ENCODE assay signal across 10 mouse cellular contexts in the genomic region with DNA sequence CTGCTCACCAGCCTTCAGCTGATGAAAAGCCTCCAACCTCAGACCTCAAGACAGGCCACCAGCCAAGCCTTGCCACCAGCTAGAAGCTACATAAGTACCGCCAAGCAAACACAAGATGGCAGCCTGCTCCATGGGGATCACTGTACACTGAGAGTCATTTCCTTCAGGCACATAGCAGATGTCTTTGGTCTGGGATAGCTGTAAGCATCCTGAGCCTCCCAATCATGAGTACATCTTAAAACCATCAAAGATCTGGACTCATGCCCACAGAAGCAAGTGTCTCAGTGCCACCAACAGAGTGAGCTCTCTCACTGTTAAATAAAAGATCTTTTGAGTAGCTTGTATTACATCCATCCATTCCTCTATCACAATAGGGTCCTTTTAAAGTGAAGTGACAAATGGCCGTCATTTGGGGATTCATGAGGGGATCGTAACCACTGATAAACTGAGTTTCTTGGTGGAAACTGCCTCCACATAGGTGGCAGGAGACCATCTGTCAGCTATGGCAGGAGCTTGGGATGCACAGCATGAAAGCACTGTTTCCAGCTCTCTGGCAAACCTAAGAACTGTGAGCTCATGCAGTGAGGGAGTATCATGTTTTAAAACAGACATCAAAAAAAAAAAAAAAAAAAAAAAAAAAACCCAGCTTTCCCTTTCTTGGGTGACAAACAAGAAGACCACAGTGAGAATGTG.
DNase-seq lines count a peak whose midpoint lies in the region; ATAC-seq and TF ChIP-seq lines count a peak whose summit lies in the region.
"Had no signal": no experiment of that assay in that cellular context is flagged by ENCODE, and none has a peak within 500 bp of the region (broad histone marks: within the 10 kb centered on the region; RNA-seq: fewer than 3 reads in every experiment).

No protein-coding gene starts in this region.

- H3K36me3 ChIP-seq in heart, adult 2 months (ENCODE audit: control insufficient read depth, insufficient read depth, low read length), result no peaks in the 10 kb centered on the region
- H3K36me3 ChIP-seq in heart, embryonic 10.5 days, result peaks cover 38% of the 10 kb centered on the region
- peaks cover 26% of the 10 kb centered on the region for H3K36me3 ChIP-seq in forebrain, postnatal 0 days (ENCODE audit: insufficient read depth)
- peaks cover 22% of the 10 kb centered on the region for H3K36me3 ChIP-seq in midbrain, postnatal 0 days (ENCODE audit: insufficient read depth, low read length)

- intact Hi-C loops in heart, adult 2 months (cut with DNase I), result no loop called here

- peak; percentile 18; the same call in 1 of the 2 replicates for TF ChIP-seq CTCF in heart, adult 2 months (IDR thresholded peaks at IDR 0.05)
- TF ChIP-seq CTCF in brain, embryonic 14.5 days (IDR thresholded peaks at IDR 0.05; ENCODE audit: borderline replicate concordance, extremely low read depth, insufficient read depth, insufficient read length), result peak; percentile 33; the same call in 1 of the 2 replicates
- TF ChIP-seq CTCF in forebrain, postnatal 0 days (IDR thresholded peaks at IDR 0.05; ENCODE audit: low read depth), result peak; percentile 56
- peak; percentile 53 for TF ChIP-seq CTCF in midbrain, postnatal 0 days (IDR thresholded peaks at IDR 0.05)

- DNase-seq in heart, adult 2 months, result no peak
- DNase-seq in heart, embryonic 10.5 days (ENCODE audit: low spot score), result no peak
- peak; percentile 81 for DNase-seq in brain, embryonic 14.5 days (ENCODE audit: low read depth)
- peak; percentile 77 for DNase-seq in forebrain, postnatal 0 days
- DNase-seq in midbrain, postnatal 0 days (ENCODE audit: low spot score), result peak; percentile 81
- no peak for DNase-seq in adrenal gland, adult 2 months
- DNase-seq in adrenal gland, postnatal 36 days, result no peak
- no peak for DNase-seq in heart, adult 18-20 months
- DNase-seq: spleen, adult 18-20 months had no signal

- no peak for TF ChIP-seq POLR2A in heart, adult 2 months (IDR thresholded peaks at IDR 0.05; ENCODE audit: insufficient read depth, low read depth, low read length)
- TF ChIP-seq POLR2A in brain, embryonic 14.5 days (IDR thresholded peaks at IDR 0.05; ENCODE audit: borderline replicate concordance, extremely low read depth, insufficient read depth, insufficient read length, poor library complexity, severe bottlenecking), result no peak

- H3K4me1 ChIP-seq in heart, adult 2 months (ENCODE audit: control insufficient read depth, insufficient read depth, low read length), result 0 out of 2 replicates have a peak, but pooled peaks cover 1% of the 10 kb centered on the region
- H3K4me1 ChIP-seq in heart, embryonic 10.5 days, result peaks cover 14% of the 10 kb centered on the region; the same call in 1 of the 2 replicates
- peaks cover 9% of the 10 kb centered on the region for H3K4me1 ChIP-seq in forebrain, postnatal 0 days (ENCODE audit: insufficient read depth)
- peaks cover 9% of the 10 kb centered on the region; the same call in 1 of the 2 replicates for H3K4me1 ChIP-seq in midbrain, postnatal 0 days (ENCODE audit: insufficient read depth, low read length)

- 97% methylated on average over 3 of the region's 3 CpGs for WGBS in heart, adult 2 months
- 79% methylated on average over 3 of the region's 3 CpGs for WGBS in heart, embryonic 10.5 days
- WGBS in forebrain, postnatal 0 days, result 44% methylated on average over 3 of the region's 3 CpGs
- 76% methylated on average over 3 of the region's 3 CpGs for WGBS in midbrain, postnatal 0 days

- H3K79me2 ChIP-seq in heart, adult 2 months (replicated peaks; ENCODE audit: control insufficient read depth, insufficient read depth, low read length), result no peaks in the 10 kb centered on the region

- no peak overlapping the region for H3K4me2 ChIP-seq in forebrain, postnatal 0 days (ENCODE audit: low read depth)
- no peak overlapping the region for H3K4me2 ChIP-seq in midbrain, postnatal 0 days (ENCODE audit: low read depth, low read length, poor library complexity, severe bottlenecking)

- no peaks in the 10 kb centered on the region for H3K9me3 ChIP-seq in heart, embryonic 10.5 days
- no peaks in the 10 kb centered on the region for H3K9me3 ChIP-seq in forebrain, postnatal 0 days (ENCODE audit: low read length)
- no peaks in the 10 kb centered on the region for H3K9me3 ChIP-seq in midbrain, postnatal 0 days (ENCODE audit: low read length)

- no peak overlapping the region for H3K9ac ChIP-seq in heart, adult 2 months (ENCODE audit: low read depth, low read length)
- no peak overlapping the region for H3K9ac ChIP-seq in forebrain, postnatal 0 days
- no peak overlapping the region for H3K9ac ChIP-seq in midbrain, postnatal 0 days (replicated peaks; ENCODE audit: low read length, poor library complexity, severe bottlenecking)

- H3K27me3 ChIP-seq in heart, adult 2 months (ENCODE audit: control insufficient read depth, insufficient read depth, low read length), result no peaks in the 10 kb centered on the region
- H3K27me3 ChIP-seq in heart, embryonic 10.5 days (ENCODE audit: insufficient read depth, poor library complexity, severe bottlenecking), result no peaks in the 10 kb centered on the region
- no peaks in the 10 kb centered on the region for H3K27me3 ChIP-seq in forebrain, postnatal 0 days (ENCODE audit: insufficient read depth, low read length)
- H3K27me3 ChIP-seq in midbrain, postnatal 0 days (ENCODE audit: insufficient read depth, low read length), result no peaks in the 10 kb centered on the region

- peak; percentile 90 for ATAC-seq in forebrain, postnatal 0 days
- ATAC-seq in midbrain, postnatal 0 days (ENCODE audit: low FRiP score), result peak; percentile 53; the same call in 1 of the 2 replicates

- TF ChIP-seq EP300 in heart, adult 2 months (IDR thresholded peaks at IDR 0.05; ENCODE audit: insufficient read depth, low read depth, low read length), result no peak

- H3K27ac ChIP-seq in heart, adult 2 months, result no peak overlapping the region
- no peak overlapping the region for H3K27ac ChIP-seq in heart, embryonic 10.5 days
- peak overlapping the region; percentile 40; the same call in 1 of the 2 replicates for H3K27ac ChIP-seq in forebrain, postnatal 0 days (ENCODE audit: low read depth, low read length)
- no peak overlapping the region for H3K27ac ChIP-seq in midbrain, postnatal 0 days (ENCODE audit: low read depth, low read length)
- H3K27ac ChIP-seq: macrophage had no signal

- no peak overlapping the region for H3K4me3 ChIP-seq in heart, adult 2 months
- no peak overlapping the region for H3K4me3 ChIP-seq in heart, embryonic 10.5 days
- H3K4me3 ChIP-seq in forebrain, postnatal 0 days (ENCODE audit: low read depth, low read length), result no peak overlapping the region
- no peak overlapping the region for H3K4me3 ChIP-seq in midbrain, postnatal 0 days (ENCODE audit: low read depth, low read length)

Comparison
In these comparisons a context has a peak if more than half of its experiments do, and no peak if none do; other contexts are left out.
1. DNase-seq: peak in brain, embryonic 14.5 days (single experiment), forebrain, postnatal 0 days (single experiment) and midbrain, postnatal 0 days (single experiment); none in heart, adult 2 months (0 of 2), heart, embryonic 10.5 days (single experiment), adrenal gland, adult 2 months (single experiment), adrenal gland, postnatal 36 days (0 of 2) and heart, adult 18-20 months (0 of 2).
2. Peak in every context shown above with its lines, with median percentiles within 50 percentile points of each other: CTCF ChIP-seq.